Mouse (Mus musculus) ovary, postnatal 10 days (tissue): Measurements from ENCODE around the gene Gm1527.
"Not testable (repeated sequence)": the region's sequence is repeated elsewhere in the genome, so short reads cannot be mapped to it uniquely, and the experiment has no call there.

Experiments
- DNase-seq: peaks from one replicate; pipeline ENCODE4 v3.0.0; 2022; ENCODE audit warnings: low spot score

The Gm1527 gene

DNA sequence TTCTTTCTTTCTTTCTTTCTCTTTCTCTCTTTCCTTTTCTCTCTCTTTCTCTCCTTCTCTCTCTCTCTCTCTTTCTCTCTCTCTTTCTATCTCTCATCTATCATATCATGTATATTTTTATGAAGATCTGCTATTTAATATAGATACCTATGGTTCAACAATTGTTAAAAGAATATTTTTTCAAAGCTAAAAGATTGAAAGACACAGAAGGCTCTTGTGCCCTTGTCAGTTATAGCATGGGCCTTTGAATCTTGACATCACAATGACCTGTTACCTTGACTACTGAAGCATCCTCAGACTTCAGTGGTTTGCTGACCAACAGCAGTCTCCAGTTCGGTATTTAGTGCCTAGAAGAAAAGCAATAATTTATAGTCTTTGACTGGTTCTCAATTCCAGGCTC is at the start of gene Gm1527:
TSS of gene Gm1527 (plus strand) at position 301 of the 400 bp plus-strand sequence.
- DNase-seq, result no peak

DNA sequence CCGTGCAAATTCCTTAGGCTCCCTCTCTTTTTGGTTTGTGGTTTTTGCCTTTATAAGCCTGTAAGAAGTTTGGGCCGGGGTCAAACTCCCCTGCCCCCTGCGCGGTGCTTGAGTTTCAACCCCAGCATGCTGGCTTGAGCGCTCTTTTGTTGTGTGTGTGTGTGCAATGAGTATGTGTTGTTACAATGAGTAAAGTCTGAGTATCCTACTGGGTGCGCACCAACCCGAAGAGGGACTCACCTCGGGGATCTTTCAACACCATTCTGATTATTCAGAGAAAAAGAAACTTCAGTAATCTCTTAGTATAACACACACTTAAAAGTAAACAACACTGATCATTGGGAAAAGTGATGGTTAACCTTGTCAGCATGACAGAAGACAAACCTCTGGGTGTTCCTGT is 49.2 kb upstream of the Gm1527 start:
- DNase-seq, result no peak

DNA sequence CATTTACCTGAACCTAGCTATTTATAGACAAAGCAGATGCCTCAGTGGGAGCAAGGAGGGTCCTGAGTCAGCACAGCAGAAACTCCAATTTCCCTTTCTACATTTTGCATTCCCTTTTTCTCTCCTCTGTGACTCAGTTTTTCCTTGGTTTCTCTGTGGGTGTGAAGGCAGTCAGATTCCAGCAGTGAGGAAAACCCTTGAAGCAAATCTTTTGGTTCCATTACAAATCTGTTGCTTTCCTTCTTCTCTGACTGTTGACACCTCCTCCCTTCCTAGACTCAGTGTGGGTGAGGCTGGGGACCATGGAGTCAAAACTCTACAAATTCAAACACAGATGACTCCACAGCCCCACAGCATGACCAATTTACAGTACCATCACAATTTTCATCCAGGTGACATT is 45.3 kb upstream of the Gm1527 start:
- no peak for DNase-seq

DNA sequence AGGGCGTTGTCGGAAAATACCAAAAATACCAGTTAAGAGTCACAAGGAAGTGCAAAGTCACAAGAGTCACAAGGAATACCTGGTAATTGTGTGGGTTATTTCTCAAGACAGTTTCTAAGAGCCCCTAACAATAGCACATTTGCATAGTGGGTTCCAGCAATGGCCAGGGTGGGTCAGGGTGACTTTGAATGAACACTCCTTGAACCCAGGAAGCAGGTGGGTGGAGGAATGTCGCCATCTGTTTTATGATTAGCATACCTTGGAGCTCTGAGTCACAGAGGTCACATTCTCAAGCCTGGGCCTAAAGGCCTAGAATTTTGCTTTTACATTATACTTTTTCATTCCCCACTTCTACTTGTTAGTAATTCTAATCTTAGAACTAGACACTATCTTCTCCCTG is 40.2 kb upstream of the Gm1527 start:
- not testable (repeated sequence) for DNase-seq

DNA sequence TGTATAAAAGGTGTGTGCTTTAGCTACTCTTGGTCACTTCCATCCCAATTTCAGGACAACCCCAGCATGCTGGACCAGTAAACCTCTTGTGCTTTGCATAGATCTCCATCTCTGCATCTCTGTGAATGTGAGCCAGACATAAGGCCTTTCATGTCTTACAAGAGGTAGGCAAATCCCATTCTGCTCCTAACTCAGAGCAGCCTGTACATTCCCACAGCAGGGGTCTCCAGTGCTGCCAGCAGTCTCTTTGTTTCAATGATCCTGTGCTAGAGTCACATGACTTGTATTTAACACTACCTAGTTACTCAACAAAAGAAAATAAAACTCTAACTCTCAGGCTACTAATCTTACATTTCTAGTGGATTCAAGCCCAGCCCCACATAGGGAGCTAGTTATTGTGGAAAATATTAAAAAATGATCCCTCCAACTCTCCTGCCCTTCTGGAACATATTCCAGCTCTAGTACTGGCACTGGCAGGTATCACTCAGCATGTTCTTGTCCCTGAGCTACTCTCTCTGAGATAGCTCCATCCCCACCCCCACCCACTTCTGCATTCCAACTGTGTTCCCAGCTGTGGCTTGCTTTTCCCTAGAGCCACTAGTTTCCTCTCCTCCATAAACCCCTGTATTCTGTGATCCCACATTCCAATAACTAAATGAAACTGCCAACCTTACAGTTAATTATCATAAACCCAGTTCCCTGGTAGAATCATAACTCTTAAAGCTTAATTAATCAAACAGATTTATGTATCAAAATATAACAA is 32.6 kb upstream of the Gm1527 start:
- not testable (repeated sequence) for DNase-seq

DNA sequence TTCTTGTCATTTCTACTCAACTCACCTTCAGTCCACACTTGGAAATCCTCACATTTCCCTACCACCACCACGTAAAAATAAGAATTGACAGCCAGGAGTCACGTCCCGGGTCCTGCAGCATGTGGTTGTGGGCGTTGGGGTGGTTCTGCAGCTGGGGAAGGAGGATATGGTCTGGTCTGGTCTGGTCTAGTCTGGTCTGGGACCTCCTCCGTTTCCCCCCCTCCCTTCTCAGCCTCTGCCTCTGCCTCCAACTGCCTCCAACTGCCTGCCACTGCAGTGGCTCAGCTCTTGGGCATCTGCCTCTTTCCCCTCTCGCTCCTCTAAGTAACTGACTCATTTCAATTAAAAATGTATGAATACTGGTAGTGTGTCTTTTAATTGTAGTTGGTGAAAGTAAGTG is 4.5 kb downstream of the Gm1527 start:
- not testable (repeated sequence) for DNase-seq

DNA sequence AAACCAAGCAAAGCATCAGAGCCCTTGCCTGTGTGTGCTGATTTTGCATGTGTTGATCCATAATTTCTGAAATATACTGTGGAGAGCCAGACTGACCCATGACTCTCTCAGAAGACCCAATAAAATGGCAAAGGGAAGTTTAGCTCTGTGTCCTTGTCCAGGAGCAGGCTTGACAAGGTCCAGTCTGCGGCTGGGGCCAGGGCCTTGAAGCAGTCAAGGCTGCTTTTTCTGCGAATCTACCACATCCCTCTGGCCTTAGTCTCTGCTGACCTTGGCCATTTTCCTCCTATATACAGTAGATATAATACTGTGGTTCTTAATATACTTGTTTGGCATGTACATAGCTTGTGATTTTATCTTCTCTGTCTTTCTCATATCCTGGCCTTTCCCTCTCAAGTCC is 73.5 kb downstream of the Gm1527 start:
- DNase-seq, result no peak

DNA sequence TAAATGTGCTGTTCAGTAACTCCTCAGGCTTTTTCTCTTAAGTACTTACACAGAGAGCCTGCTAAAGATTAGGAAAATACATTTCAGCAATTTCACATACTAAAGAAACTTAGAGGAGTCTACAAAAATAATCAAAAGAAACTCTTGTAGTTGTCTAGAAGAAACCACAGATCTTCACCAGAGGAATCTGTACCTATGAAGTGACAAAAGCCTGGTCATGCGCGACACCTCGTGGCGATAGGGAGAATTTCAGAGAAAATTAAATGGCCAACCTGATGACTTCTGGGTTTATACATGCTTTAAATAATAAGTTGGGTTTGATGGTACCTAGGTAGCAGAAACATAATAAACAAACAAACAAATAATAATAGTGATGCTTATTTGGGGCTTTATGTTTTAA is 76.4 kb downstream of the Gm1527 start:
- no peak for DNase-seq
